Mouse (Mus musculus): Measurements from ENCODE around the gene Rhox4c. TPM values are rescaled to one million over a fixed set of nuclear protein-coding genes. Genes with fewer than 3 reads are reported as not detected.
"Not testable (repeated sequence)": the region's sequence is repeated elsewhere in the genome, so short reads cannot be mapped to it uniquely, and the experiment has no call there.

Rhox4c gene
- polyA plus RNA-seq (2012; rRNA removed): not detected in 2 replicates

GRCm38 (mm10) chrX:37480037-37480436 is at the start of gene Rhox4c:
Rhox4c (plus strand) TSS chrX:37480337.
- DNase-seq (ENCODE audit: low spot score): not testable (repeated sequence)

DNA sequence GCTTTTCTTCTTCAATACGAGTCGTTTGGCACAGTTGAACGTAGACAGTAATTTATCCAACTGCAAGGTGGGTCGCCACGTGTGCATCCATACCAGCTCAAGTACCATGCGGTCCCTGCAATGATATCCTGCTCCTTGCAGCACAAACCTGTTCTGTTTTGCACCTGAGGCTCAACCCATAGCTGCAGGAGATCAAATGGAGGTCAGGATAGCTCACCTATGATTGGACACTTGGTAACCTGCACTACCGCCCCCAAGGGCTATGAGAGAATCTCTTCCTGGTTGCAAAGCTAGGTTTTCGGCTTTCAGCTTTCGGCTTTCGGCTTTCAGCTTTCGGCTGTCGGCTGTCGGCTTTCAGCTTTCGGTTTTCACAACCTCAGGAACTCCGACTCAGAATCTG is 47.9 kb upstream of the Rhox4c start, which contains the start of gene Rhox4b:
Gene Rhox4b, plus strand, starts transcription at position 301 of the 400 bp plus-strand sequence.
- DNase-seq (ENCODE audit: low spot score): not testable (repeated sequence)

DNA sequence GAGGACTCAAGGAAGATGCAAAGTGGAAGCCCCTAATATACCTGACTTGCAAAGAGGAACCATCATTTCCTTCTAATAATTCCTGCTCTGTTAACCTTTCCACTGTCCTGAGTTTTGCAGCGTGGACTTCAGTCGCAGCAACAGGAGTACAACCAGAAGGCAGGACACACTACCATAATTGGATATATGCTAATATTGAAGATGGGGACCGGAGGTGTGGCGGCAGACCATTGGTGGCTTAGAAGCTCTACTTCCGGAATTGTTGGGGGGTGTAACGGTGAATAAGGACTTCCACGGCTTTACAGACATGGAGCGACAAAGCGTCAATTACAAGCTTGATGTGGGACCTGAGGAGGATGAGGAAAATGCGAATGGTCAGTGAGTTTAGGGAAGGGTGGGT is 26.8 kb upstream of the Rhox4c start, which contains the start of gene Rhox2c:
Gene Rhox2c, plus strand, starts transcription at position 301 of the 400 bp plus-strand sequence.
- not testable (repeated sequence) for DNase-seq (ENCODE audit: low spot score)

DNA sequence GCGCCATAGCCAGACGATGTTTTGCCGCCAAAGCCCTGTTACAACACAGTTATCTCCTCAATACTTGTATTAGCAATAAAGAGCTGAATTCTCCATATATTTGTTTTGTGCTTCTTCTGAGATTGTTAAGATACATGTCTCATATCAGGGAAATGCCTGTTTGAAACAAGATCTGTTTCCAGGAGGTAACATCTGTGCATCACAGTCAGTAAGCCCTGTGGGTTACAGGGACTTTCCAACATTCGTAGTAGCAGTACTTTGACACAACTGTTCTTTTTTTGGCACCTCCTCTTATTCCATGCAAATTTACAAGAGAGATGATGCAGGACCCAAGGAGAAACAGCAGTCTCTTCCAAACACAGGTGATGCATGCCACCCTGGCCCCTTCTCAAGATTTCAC is 21.9 kb upstream of the Rhox4c start, which contains the start of gene Rhox3c:
Gene Rhox3c, plus strand, starts transcription at position 301 of the 400 bp plus-strand sequence.
- DNase-seq (ENCODE audit: low spot score): not testable (repeated sequence)

DNA sequence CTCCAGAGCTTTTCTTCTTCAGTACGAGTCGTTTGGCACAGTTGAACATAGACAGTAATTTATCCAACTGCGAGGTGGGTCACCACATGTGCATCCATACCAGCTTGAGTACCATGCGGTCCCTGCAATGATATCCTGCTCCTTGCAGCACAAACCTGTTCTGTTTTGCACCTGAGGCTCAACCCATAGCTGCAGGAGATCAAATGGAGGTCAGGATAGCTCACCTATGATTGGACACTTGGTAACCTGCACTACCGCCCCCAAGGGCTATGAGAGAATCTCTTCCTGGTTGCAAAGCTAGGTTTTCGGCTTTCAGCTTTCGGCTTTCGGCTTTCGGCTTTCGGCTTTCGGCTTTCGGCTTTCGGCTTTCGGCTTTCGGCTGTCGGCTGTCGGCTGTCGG is 33.9 kb downstream of the Rhox4c start, which contains the start of gene Rhox4d:
Gene Rhox4d, plus strand, starts transcription at position 301 of the 400 bp plus-strand sequence.
- not testable (repeated sequence) for DNase-seq (ENCODE audit: low spot score)

- not testable (repeated sequence) for DNase-seq (ENCODE audit: low spot score)
These were observed 50.0 kb downstream of the Rhox4c start, which contains the start of gene Rhox2e for GRCm38 (mm10) chrX:37530152-37530551. Rhox2e (plus strand) TSS chrX:37530452.

Other genes starting within 250 kb of the Rhox4c start
- not detected in 2 replicates for gene Rhox2a, start 235.4 kb upstream of the Rhox4c start, polyA plus RNA-seq (2012; rRNA removed)
- not detected in 2 replicates for gene Rhox3a, start 230.4 kb upstream of the Rhox4c start, polyA plus RNA-seq (2012; rRNA removed)
- gene Rhox4a, start 215.0 kb upstream of the Rhox4c start, polyA plus RNA-seq (2012; rRNA removed): not detected in 2 replicates
- not detected in 2 replicates for gene Rhox3a2, start 100.3 kb upstream of the Rhox4c start, polyA plus RNA-seq (2012; rRNA removed)
- not detected in 2 replicates for gene Rhox4a2, start 89.5 kb upstream of the Rhox4c start, polyA plus RNA-seq (2012; rRNA removed)
- gene Rhox2b, start 68.3 kb upstream of the Rhox4c start, polyA plus RNA-seq (2012; rRNA removed): not detected in 2 replicates
- not detected in 2 replicates for gene Rhox4b, start 47.8 kb upstream of the Rhox4c start, polyA plus RNA-seq (2012; rRNA removed)
- not detected in 2 replicates for gene Rhox2c, start 26.7 kb upstream of the Rhox4c start, polyA plus RNA-seq (2012; rRNA removed)
- not detected in 2 replicates for gene Rhox3c, start 21.8 kb upstream of the Rhox4c start, polyA plus RNA-seq (2012; rRNA removed)
- gene Rhox2d, start 13.1 kb downstream of the Rhox4c start, polyA plus RNA-seq (2012; rRNA removed): not detected in 2 replicates
- gene Rhox4d, start 34.0 kb downstream of the Rhox4c start, polyA plus RNA-seq (2012; rRNA removed): not detected in 2 replicates
- gene Rhox2e, start 50.1 kb downstream of the Rhox4c start, polyA plus RNA-seq (2012; rRNA removed): not detected in 2 replicates
- gene Rhox3e, start 61.7 kb downstream of the Rhox4c start, polyA plus RNA-seq (2012; rRNA removed): not detected in 2 replicates
- gene Rhox4e, start 77.1 kb downstream of the Rhox4c start, polyA plus RNA-seq (2012; rRNA removed): not detected in 2 replicates
- not detected in 2 replicates for gene Rhox2f, start 91.1 kb downstream of the Rhox4c start, polyA plus RNA-seq (2012; rRNA removed)
- not detected in 2 replicates for gene Rhox3f, start 100.7 kb downstream of the Rhox4c start, polyA plus RNA-seq (2012; rRNA removed)
- not detected in 2 replicates for gene Rhox4f, start 127.4 kb downstream of the Rhox4c start, polyA plus RNA-seq (2012; rRNA removed)
- gene Rhox3g, start 148.3 kb downstream of the Rhox4c start, polyA plus RNA-seq (2012; rRNA removed): not detected in 2 replicates
- not detected in 2 replicates for gene Rhox2g, start 163.1 kb downstream of the Rhox4c start, polyA plus RNA-seq (2012; rRNA removed)
- gene Rhox4g, start 171.0 kb downstream of the Rhox4c start, polyA plus RNA-seq (2012; rRNA removed): not detected in 2 replicates
- gene Rhox3h, start 188.4 kb downstream of the Rhox4c start, polyA plus RNA-seq (2012; rRNA removed): not detected in 2 replicates
- not detected in 2 replicates for gene Rhox2h, start 192.9 kb downstream of the Rhox4c start, polyA plus RNA-seq (2012; rRNA removed)

All from urinary bladder, adult 2 months (tissue).